Mouse (Mus musculus): ENCODE measurements around the gene Lbx2. TPM values are rescaled to one million over a fixed set of nuclear protein-coding genes. Genes with fewer than 3 reads are reported as not detected.

The Lbx2 gene
- polyA plus RNA-seq, 1 experiment from 2014 or later: not detected

- peak overlapping the region; percentile 65 for H3K4me2 ChIP-seq (ENCODE audit: low read length)
- peak overlapping the region; percentile 90 for H3K27ac ChIP-seq (replicated peaks; ENCODE audit: low read depth, low read length)
- no peaks in the 10 kb centered on the region for H3K9me3 ChIP-seq (ENCODE audit: control insufficient read depth, low read length)
- under 1% methylated on average over 12 of the region's 12 CpGs for WGBS
- no peaks in the 10 kb centered on the region for H3K36me3 ChIP-seq (ENCODE audit: control insufficient read depth, insufficient read depth, low read length)
- DNase-seq (peak; percentile 78), ATAC-seq (ENCODE audit: low FRiP score, low TSS enrichment) (peak; percentile 55)
- H3K27me3 ChIP-seq (ENCODE audit: control insufficient read depth, insufficient read depth, low read length): peaks cover 7% of the 10 kb centered on the region; the same call in 1 of the 2 replicates
- peaks cover 38% of the 10 kb centered on the region for H3K4me1 ChIP-seq (ENCODE audit: control insufficient read depth, insufficient read depth, low read length)
- peak overlapping the region; percentile 39 for H3K4me3 ChIP-seq (replicated peaks; ENCODE audit: low read depth, low read length)
- H3K9ac ChIP-seq (replicated peaks; ENCODE audit: low read length): peak overlapping the region; percentile 62
These were observed 51.4 kb downstream of the Lbx2 start for GRCm38 (mm10) chr6:83137576-83137950.

MicroRNA genes within 50 kb of the gene (microRNA counts, 519-probe panel; counts per million panel counts)
- not detected for microRNA mmu-miR-3470a+mmu-miR-3470b

Small RNA genes within 50 kb of the gene (microRNA-seq; reads per million reads assigned to microRNA genes)
- gene Mir3470a (not detected), gene Mir7040 (not detected)

Other genes with a start within 250 kb of the Lbx2 start
- 11.3 and 11.5 TPM in 2 replicates for gene Sema4f, start 146.6 kb upstream of the Lbx2 start, polyA plus RNA-seq (2014; fragmentation: Nextera tagmentation; extraction: Ambion mirVana)
- gene M1ap, start 139.5 kb upstream of the Lbx2 start, polyA plus RNA-seq (2014; fragmentation: Nextera tagmentation; extraction: Ambion mirVana): 0.28 TPM in 1 of 2 replicates, not detected in the other
- 1.7 TPM in 2 replicates for gene Dok1, start 52.9 kb upstream of the Lbx2 start, polyA plus RNA-seq (2014; fragmentation: Nextera tagmentation; extraction: Ambion mirVana)
- 3.1 and 5.5 TPM in 2 replicates for gene Loxl3, start 52.2 kb upstream of the Lbx2 start, polyA plus RNA-seq (2014; fragmentation: Nextera tagmentation; extraction: Ambion mirVana)
- gene Aup1, start 31.8 kb upstream of the Lbx2 start, polyA plus RNA-seq (2014; fragmentation: Nextera tagmentation; extraction: Ambion mirVana): 111 and 145 TPM in 2 replicates
- 38.5 and 53.1 TPM in 2 replicates for gene Htra2, start 31.1 kb upstream of the Lbx2 start, polyA plus RNA-seq (2014; fragmentation: Nextera tagmentation; extraction: Ambion mirVana)
- 0.53 and 0.68 TPM in 2 replicates for gene Dqx1, start 28.5 kb upstream of the Lbx2 start, polyA plus RNA-seq (2014; fragmentation: Nextera tagmentation; extraction: Ambion mirVana)
- not detected in 2 replicates for gene Tlx2, start 16.1 kb upstream of the Lbx2 start, polyA plus RNA-seq (2014; fragmentation: Nextera tagmentation; extraction: Ambion mirVana)
- gene Pcgf1, start 8.5 kb upstream of the Lbx2 start, polyA plus RNA-seq (2014; fragmentation: Nextera tagmentation; extraction: Ambion mirVana): 43.5 and 58.8 TPM in 2 replicates
- 4.2 and 6.2 TPM in 2 replicates for gene Ccdc142, start 15.2 kb downstream of the Lbx2 start, polyA plus RNA-seq (2014; fragmentation: Nextera tagmentation; extraction: Ambion mirVana)
- gene Gm42688, start 15.2 kb downstream of the Lbx2 start, polyA plus RNA-seq (2014; fragmentation: Nextera tagmentation; extraction: Ambion mirVana): 4.3 and 4.8 TPM in 2 replicates
- gene Mrpl53, start 22.7 kb downstream of the Lbx2 start, polyA plus RNA-seq (2014; fragmentation: Nextera tagmentation; extraction: Ambion mirVana): 120 and 139 TPM in 2 replicates
- gene Mogs, start 29.1 kb downstream of the Lbx2 start, polyA plus RNA-seq (2014; fragmentation: Nextera tagmentation; extraction: Ambion mirVana): 22.4 and 22.6 TPM in 2 replicates
- gene Wbp1, start 35.2 kb downstream of the Lbx2 start, polyA plus RNA-seq (2014; fragmentation: Nextera tagmentation; extraction: Ambion mirVana): 155 and 157 TPM in 2 replicates
- gene Ino80b, start 39.1 kb downstream of the Lbx2 start, polyA plus RNA-seq (2014; fragmentation: Nextera tagmentation; extraction: Ambion mirVana): 13.1 and 14.2 TPM in 2 replicates
- gene Rtkn, start 49.1 kb downstream of the Lbx2 start, polyA plus RNA-seq (2014; fragmentation: Nextera tagmentation; extraction: Ambion mirVana): 5.0 and 8.8 TPM in 2 replicates
- 19.4 and 30.3 TPM in 2 replicates for gene Wdr54, start 70.0 kb downstream of the Lbx2 start, polyA plus RNA-seq (2014; fragmentation: Nextera tagmentation; extraction: Ambion mirVana)
- gene 1700003E16Rik, start 70.0 kb downstream of the Lbx2 start, polyA plus RNA-seq (2014; fragmentation: Nextera tagmentation; extraction: Ambion mirVana): 5.9 and 7.1 TPM in 2 replicates
- 134 and 135 TPM in 2 replicates for gene Dctn1, start 79.6 kb downstream of the Lbx2 start, polyA plus RNA-seq (2014; fragmentation: Nextera tagmentation; extraction: Ambion mirVana)
- gene Slc4a5, start 133.5 kb downstream of the Lbx2 start, polyA plus RNA-seq (2014; fragmentation: Nextera tagmentation; extraction: Ambion mirVana): 0.27 and 0.55 TPM in 2 replicates
- 27.0 and 31.3 TPM in 2 replicates for gene Mthfd2, start 239.5 kb downstream of the Lbx2 start, polyA plus RNA-seq (2014; fragmentation: Nextera tagmentation; extraction: Ambion mirVana)
- 14.7 and 32.5 TPM in 2 replicates for gene Mob1a, start 239.6 kb downstream of the Lbx2 start, polyA plus RNA-seq (2014; fragmentation: Nextera tagmentation; extraction: Ambion mirVana)